In the genomic region with DNA sequence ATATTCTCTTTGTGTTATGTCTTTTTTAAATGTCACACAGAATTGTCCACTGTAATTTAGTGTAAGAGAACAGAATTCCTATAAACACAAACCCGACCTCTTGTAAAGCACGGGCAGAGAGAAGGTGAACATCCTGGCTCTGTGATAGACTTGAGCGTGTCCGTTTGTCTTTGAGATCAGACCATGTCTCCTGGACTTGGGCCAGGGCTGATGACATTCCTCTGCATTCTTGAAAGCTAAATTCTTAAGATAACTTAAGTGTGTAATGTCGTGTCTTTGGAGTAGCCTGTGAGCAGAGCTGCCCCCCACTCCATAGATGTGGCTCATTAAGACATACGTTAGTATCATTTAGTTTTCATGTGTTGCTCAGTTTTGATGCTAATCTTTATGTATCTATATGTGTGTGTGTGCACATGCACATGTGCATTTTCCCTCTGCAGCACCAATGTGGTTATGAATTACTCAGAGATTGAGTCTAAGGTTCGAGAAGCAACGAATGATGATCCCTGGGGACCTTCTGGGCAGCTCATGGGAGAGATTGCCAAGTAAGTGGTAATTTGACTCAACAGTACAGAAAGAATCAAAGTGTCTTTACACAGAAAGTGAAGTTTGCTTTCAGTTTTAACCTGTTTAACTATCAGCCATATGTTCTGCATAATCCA, we compare ENCODE assay signal across 13 mouse cellular contexts. TPM values are rescaled to one million over a fixed set of nuclear protein-coding genes. Genes with fewer than 3 reads are reported as not detected.
DNase-seq lines count a peak whose midpoint lies in the region; ATAC-seq and TF ChIP-seq lines count a peak whose summit lies in the region.
"Had no signal": no experiment of that assay in that cellular context is flagged by ENCODE, and none has a peak within 500 bp of the region (broad histone marks: within the 10 kb centered on the region; RNA-seq: fewer than 3 reads in every experiment).

No protein-coding gene starts in this region.

- H3K36me3 ChIP-seq in heart, adult 2 months (ENCODE audit: control insufficient read depth, insufficient read depth, low read length) = peaks cover 11% of the 10 kb centered on the region
- H3K36me3 ChIP-seq in limb, embryonic 12.5 days = peaks cover 31% of the 10 kb centered on the region
- peaks cover 37% of the 10 kb centered on the region for H3K36me3 ChIP-seq in limb, embryonic 10.5 days
- peaks cover 36% of the 10 kb centered on the region for H3K36me3 ChIP-seq in embryonic facial prominence, embryonic 14.5 days (ENCODE audit: control insufficient read depth, insufficient read depth, low read length)

- WGBS in heart, adult 2 months = 20% methylated on average over 8 of the region's 8 CpGs
- 66% methylated on average over 8 of the region's 8 CpGs for WGBS in limb, embryonic 12.5 days
- 83% methylated on average over 8 of the region's 8 CpGs for WGBS in limb, embryonic 10.5 days
- WGBS in embryonic facial prominence, embryonic 14.5 days = 40% methylated on average over 8 of the region's 8 CpGs

- H3K27me3 ChIP-seq in heart, adult 2 months (ENCODE audit: control insufficient read depth, insufficient read depth, low read length) = no peaks in the 10 kb centered on the region
- no peaks in the 10 kb centered on the region for H3K27me3 ChIP-seq in limb, embryonic 12.5 days
- no peaks in the 10 kb centered on the region for H3K27me3 ChIP-seq in limb, embryonic 10.5 days (ENCODE audit: low read depth, poor library complexity, severe bottlenecking)
- no peaks in the 10 kb centered on the region for H3K27me3 ChIP-seq in embryonic facial prominence, embryonic 14.5 days (replicated peaks; ENCODE audit: control insufficient read depth, insufficient read depth, low read length)
- H3K27me3 ChIP-seq: liver, embryonic 15.5 days had no signal

- H3K79me2 ChIP-seq in heart, adult 2 months (replicated peaks; ENCODE audit: control insufficient read depth, insufficient read depth, low read length) = peaks cover 4% of the 10 kb centered on the region

- H3K4me3 ChIP-seq in heart, adult 2 months = no peak overlapping the region
- H3K4me3 ChIP-seq in limb, embryonic 12.5 days (replicated peaks) = no peak overlapping the region
- no peak overlapping the region for H3K4me3 ChIP-seq in limb, embryonic 10.5 days
- H3K4me3 ChIP-seq in embryonic facial prominence, embryonic 14.5 days (ENCODE audit: low read depth, low read length) = no peak overlapping the region
- H3K4me3 ChIP-seq: liver, embryonic 15.5 days had no signal

- no peaks in the 10 kb centered on the region for H3K9me3 ChIP-seq in limb, embryonic 12.5 days
- H3K9me3 ChIP-seq in limb, embryonic 10.5 days (replicated peaks) = no peaks in the 10 kb centered on the region
- H3K9me3 ChIP-seq in embryonic facial prominence, embryonic 14.5 days (ENCODE audit: control insufficient read depth, low read length) = no peaks in the 10 kb centered on the region
- H3K9me3 ChIP-seq: liver, embryonic 15.5 days had no signal

- peaks cover 12% of the 10 kb centered on the region for H3K4me1 ChIP-seq in heart, adult 2 months (ENCODE audit: control insufficient read depth, insufficient read depth, low read length)
- H3K4me1 ChIP-seq in limb, embryonic 12.5 days (replicated peaks) = peaks cover 62% of the 10 kb centered on the region
- peaks cover 9% of the 10 kb centered on the region; the same call in 1 of the 2 replicates for H3K4me1 ChIP-seq in limb, embryonic 10.5 days
- peaks cover 14% of the 10 kb centered on the region for H3K4me1 ChIP-seq in embryonic facial prominence, embryonic 14.5 days (ENCODE audit: control insufficient read depth, insufficient read depth, low read length)

- TF ChIP-seq POLR2A in heart, adult 2 months (IDR thresholded peaks at IDR 0.05; ENCODE audit: insufficient read depth, low read depth, low read length) = no peak

- TF ChIP-seq CTCF in heart, adult 2 months (IDR thresholded peaks at IDR 0.05) = no peak

- no peak for TF ChIP-seq EP300 in heart, adult 2 months (IDR thresholded peaks at IDR 0.05; ENCODE audit: insufficient read depth, low read depth, low read length)

- no peak overlapping the region for H3K27ac ChIP-seq in heart, adult 2 months
- no peak overlapping the region for H3K27ac ChIP-seq in limb, embryonic 12.5 days
- H3K27ac ChIP-seq in limb, embryonic 10.5 days = no peak overlapping the region
- H3K27ac ChIP-seq in embryonic facial prominence, embryonic 14.5 days (replicated peaks; ENCODE audit: low read depth, low read length) = no peak overlapping the region; the same call in 1 of the 2 replicates
- H3K27ac ChIP-seq: hindbrain, embryonic 14.5 days; liver, embryonic 15.5 days had no signal

- ATAC-seq in limb, embryonic 12.5 days (ENCODE audit: insufficient number of reproducible peaks, insufficient read depth, low FRiP score, low TSS enrichment, low read depth) = no peak
- ATAC-seq in embryonic facial prominence, embryonic 14.5 days (ENCODE audit: low read depth) = no peak
- peak; percentile 55 for ATAC-seq in megakaryocyte-erythroid progenitor cell, adult 5-6 weeks (replicated peaks; ENCODE audit: low FRiP score, low TSS enrichment, poor library complexity, severe bottlenecking)
- ATAC-seq in erythroid progenitor cell, adult 5-6 weeks (replicated peaks; ENCODE audit: low FRiP score, poor library complexity, severe bottlenecking) = no peak
- ATAC-seq: forebrain, embryonic 16.5 days had no signal

- intact Hi-C loops in heart, adult 2 months (cut with DNase I) = loop anchor here (5.0 to 10.0 kb wide), 5 partner anchors 129 to 1296 kb away; no protein-coding TSS in a partner anchor

- peak; percentile 63 for DNase-seq in heart, adult 11 months
- no peak for DNase-seq in heart, adult 2 months
- DNase-seq in limb, embryonic 10.5 days (ENCODE audit: low spot score) = no peak
- DNase-seq in embryonic facial prominence, embryonic 14.5 days (ENCODE audit: low spot score) = peak; percentile 34
- no peak for DNase-seq in embryo, embryonic 11 days
- DNase-seq: adrenal gland, adult 2 months; cerebellum, adult 11-12 months had no signal

- no peak overlapping the region for H3K9ac ChIP-seq in heart, adult 2 months (ENCODE audit: low read depth, low read length)
- no peak overlapping the region for H3K9ac ChIP-seq in limb, embryonic 12.5 days (replicated peaks)
- no peak overlapping the region for H3K9ac ChIP-seq in embryonic facial prominence, embryonic 14.5 days (ENCODE audit: low read depth, low read length)
- H3K9ac ChIP-seq: hindbrain, embryonic 14.5 days; liver, embryonic 15.5 days had no signal

- 0 out of 2 replicates have a peak overlapping the region, but pooled peaks have one; percentile 8 for H3K4me2 ChIP-seq in limb, embryonic 12.5 days
- H3K4me2 ChIP-seq in embryonic facial prominence, embryonic 14.5 days (ENCODE audit: low read depth, low read length) = no peak overlapping the region
- H3K4me2 ChIP-seq: hindbrain, embryonic 14.5 days; liver, embryonic 15.5 days had no signal

RNA-seq across cellular contexts. Expression of a gene that starts 31.6 kb away (rescaled TPM):
- 10 to 100 TPM; 42.0 to 45.7 TPM for total RNA-seq in heart, adult 2 months (2021)
- polyA plus RNA-seq in heart, adult 2 months (2012; rRNA removed) = 29.5 and 41.1 TPM in 2 replicates
- polyA plus RNA-seq in limb, embryonic 12.5 days (2016; fragmentation: Nextera tagmentation; extraction: Ambion mirVana) = 103 and 106 TPM in 2 replicates
- polyA plus RNA-seq in limb, embryonic 10.5 days (2016; fragmentation: Nextera tagmentation; extraction: Ambion mirVana) = 73.0 and 81.5 TPM in 2 replicates
- 79.1 and 81.0 TPM in 2 replicates for polyA plus RNA-seq in embryonic facial prominence, embryonic 14.5 days (2014; fragmentation: Nextera tagmentation; extraction: Ambion mirVana)
- 121 and 126 TPM in 2 replicates for total RNA-seq in megakaryocyte-erythroid progenitor cell, adult 5-6 weeks (2014; fragmentation: Nextera tagmentation)
- 174 and 179 TPM in 2 replicates for total RNA-seq in megakaryocyte-erythroid progenitor cell, adult 5-6 weeks (2017)
- total RNA-seq in erythroid progenitor cell, adult 5-6 weeks (2015; ENCODE audit: low replicate concordance) = 34.6 and 36.9 TPM in 2 replicates
- total RNA-seq in erythroid progenitor cell, adult 5-6 weeks (2017; ENCODE audit: low replicate concordance) = 32.9 and 46.5 TPM in 2 replicates

Comparison
In these comparisons a context has a peak if more than half of its experiments do, and no peak if none do; other contexts are left out.
1. DNase-seq: peak in heart, adult 11 months (single experiment) and embryonic facial prominence, embryonic 14.5 days (single experiment); none in heart, adult 2 months (0 of 2), limb, embryonic 10.5 days (single experiment) and embryo, embryonic 11 days (single experiment).